Mouse (Mus musculus) liver, adult 2 months (tissue): Measurements from ENCODE around the gene Gm6268.

ENCODE experiments used
- CTCF ChIP-seq: fragments of 200-500 bp; IDR thresholded peaks from 2 replicates; pipeline ENCODE4 v1.5.1; 2011; ENCODE audit warnings: low read depth, low read length, control low read depth
- POLR2A ChIP-seq: fragments of 200-500 bp; IDR thresholded peaks from 2 replicates; pipeline ENCODE4 v1.6.1; 2011; ENCODE audit warnings: low read length, control low read depth; ENCODE audit not compliant: insufficient read depth; ENCODE audit errors: extremely low read depth

DNA sequence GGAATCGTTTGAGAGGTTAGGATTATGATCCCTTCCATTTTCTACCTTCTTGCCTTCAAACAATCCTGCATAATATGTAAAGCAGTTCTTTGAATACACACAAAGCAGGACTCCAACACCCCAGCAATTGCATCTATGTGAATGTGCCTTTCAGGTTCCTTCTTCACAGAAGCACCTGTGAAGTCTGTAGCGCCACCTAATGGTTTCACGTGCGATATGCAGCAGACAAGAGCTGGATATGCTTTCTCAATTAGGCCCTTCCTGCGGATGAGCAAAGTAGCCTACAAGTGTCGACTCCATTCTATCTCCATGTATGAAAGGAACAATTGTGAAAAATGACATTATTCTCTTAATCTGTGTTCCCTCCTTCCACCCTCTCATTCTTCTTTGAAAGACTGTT lies 33.9 kb downstream of the Gm6268 start:
- TF ChIP-seq POLR2A (no peak), CTCF (no peak)
